Mouse (Mus musculus) left cerebral cortex, postnatal 14 days (tissue): Measurements from ENCODE around the gene Rxfp3. TPM values are rescaled to one million over a fixed set of nuclear protein-coding genes. Genes with fewer than 3 reads are reported as not detected.

Experiments
- total RNA-seq, 2 experiments: library from RNA; stranded (reverse); gene quantifications; 2 replicates each; pipeline ENCODE4 v1.2.3; 2021

The Rxfp3 gene
- total RNA-seq, 2 experiments from 2014 or later, result 3.7 to 4.7 TPM

Other genes with a start within 250 kb of the Rxfp3 start
- under 1 TPM; 0.19 to 0.33 TPM for gene C1qtnf3, start 85.7 kb downstream of the Rxfp3 start, total RNA-seq
- gene Amacr, start 56.2 kb downstream of the Rxfp3 start, total RNA-seq, result 10 to 100 TPM in 1 of 2 experiments, 1 to 10 TPM in 1; 8.3 to 10.2 TPM
- gene Slc45a2, start 37.3 kb downstream of the Rxfp3 start, total RNA-seq, result not detected
- gene Adamts12, start 26.8 kb upstream of the Rxfp3 start, total RNA-seq, result 1 to 10 TPM; 2.3 TPM